Comparison of ENCODE assay signal across 8 mouse cellular contexts in the genomic region with DNA sequence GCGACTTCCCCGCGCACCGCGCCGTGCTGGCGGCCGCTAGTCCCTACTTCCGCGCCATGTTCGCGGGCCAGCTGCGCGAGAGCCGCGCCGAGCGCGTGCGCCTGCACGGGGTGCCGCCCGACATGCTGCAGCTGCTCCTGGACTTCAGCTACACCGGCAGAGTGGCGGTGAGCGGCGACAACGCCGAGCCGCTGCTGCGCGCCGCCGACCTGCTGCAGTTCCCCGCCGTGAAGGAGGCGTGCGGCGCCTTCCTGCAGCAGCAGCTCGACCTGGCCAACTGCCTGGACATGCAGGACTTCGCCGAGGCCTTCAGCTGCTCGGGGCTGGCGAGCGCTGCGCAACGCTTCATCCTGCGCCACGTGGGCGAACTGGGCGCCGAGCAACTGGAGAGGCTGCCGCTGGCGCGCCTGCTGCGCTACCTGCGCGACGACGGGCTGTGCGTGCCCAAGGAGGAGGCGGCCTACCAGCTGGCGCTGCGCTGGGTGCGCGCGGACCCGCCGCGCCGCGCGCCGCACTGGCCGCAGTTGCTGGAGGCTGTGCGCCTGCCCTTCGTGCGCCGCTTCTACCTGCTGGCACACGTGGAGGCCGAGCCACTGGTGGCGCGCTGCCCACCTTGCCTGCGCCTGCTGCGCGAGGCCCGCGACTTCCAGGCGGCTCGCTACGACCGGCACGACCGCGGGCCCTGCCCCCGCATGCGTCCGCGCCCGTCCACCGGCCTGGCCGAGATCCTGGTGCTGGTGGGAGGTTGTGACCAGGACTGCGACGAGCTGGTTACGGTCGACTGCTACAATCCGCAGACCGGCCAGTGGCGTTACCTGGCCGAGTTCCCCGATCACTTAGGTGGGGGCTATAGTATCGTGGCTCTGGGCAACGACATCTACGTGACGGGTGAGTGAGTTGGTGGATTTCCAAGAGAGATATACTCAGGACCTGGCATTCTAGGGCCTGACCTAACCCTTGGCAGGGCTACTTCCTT. TPM values are rescaled to one million over a fixed set of nuclear protein-coding genes. Genes with fewer than 3 reads are reported as not detected.
DNase-seq lines count a peak whose midpoint lies in the region; ATAC-seq and TF ChIP-seq lines count a peak whose summit lies in the region.

No protein-coding gene starts in this region.

- H3K9me3 ChIP-seq in forebrain, postnatal 0 days (ENCODE audit: low read length), result no peaks in the 10 kb centered on the region
- no peaks in the 10 kb centered on the region for H3K9me3 ChIP-seq in hindbrain, embryonic 15.5 days

- H3K4me2 ChIP-seq in forebrain, postnatal 0 days (ENCODE audit: low read depth), result peak overlapping the region; percentile 100
- peak overlapping the region; percentile 99 for H3K4me2 ChIP-seq in hindbrain, embryonic 15.5 days

- peak; percentile 86 for DNase-seq in adrenal gland, adult 2 months
- no peak for DNase-seq in adrenal gland, postnatal 4 days (ENCODE audit: low spot score in 2 of 2)
- DNase-seq in cerebellum, adult 11 months, result peak; percentile 75
- DNase-seq in forebrain, postnatal 0 days, result peak; percentile 68
- DNase-seq in left cerebral cortex, postnatal 4 days, result peak; percentile 67
- peak; percentile 54 for DNase-seq in mesoderm, embryonic 11.5 days (ENCODE audit: low read depth, low spot score)
- DNase-seq in spleen, adult 2 months (ENCODE audit: low read depth in 1 of 2, low spot score in 2 of 2), result peak in 1 of 2 experiments; percentile 31

- peak overlapping the region; percentile 58 for H3K9ac ChIP-seq in forebrain, postnatal 0 days
- H3K9ac ChIP-seq in hindbrain, embryonic 15.5 days, result peak overlapping the region; percentile 59

- peak overlapping the region; percentile 76 for H3K27ac ChIP-seq in forebrain, postnatal 0 days (ENCODE audit: low read depth, low read length)
- peak overlapping the region; percentile 80 for H3K27ac ChIP-seq in hindbrain, embryonic 15.5 days (replicated peaks)
- H3K27ac ChIP-seq in spleen, adult 2 months (ENCODE audit: insufficient read depth, low read length), result peak overlapping the region; percentile 94

- intact Hi-C loops in left cerebral cortex, postnatal 4 days (cut with DNase I), result no loop called here

- peaks cover 13% of the 10 kb centered on the region for H3K27me3 ChIP-seq in forebrain, postnatal 0 days (ENCODE audit: insufficient read depth, low read length)
- H3K27me3 ChIP-seq in hindbrain, embryonic 15.5 days, result peaks cover 23% of the 10 kb centered on the region
- H3K27me3 ChIP-seq in spleen, adult 2 months (ENCODE audit: control insufficient read depth, insufficient read depth, low read length), result no peaks in the 10 kb centered on the region

- WGBS in forebrain, postnatal 0 days, result 1% methylated on average over 114 of the region's 115 CpGs
- WGBS in hindbrain, embryonic 15.5 days, result under 1% methylated on average over 106 of the region's 115 CpGs
- under 1% methylated on average over 112 of the region's 115 CpGs for WGBS in spleen, adult 2 months

- ATAC-seq in forebrain, postnatal 0 days, result peak; percentile 81
- peak; percentile 78 for ATAC-seq in hindbrain, embryonic 15.5 days (ENCODE audit: low FRiP score, low read depth)

- no peak for TF ChIP-seq POLR2A in spleen, adult 2 months (IDR thresholded peaks at IDR 0.05; ENCODE audit: low read depth, low read length)

- H3K36me3 ChIP-seq in forebrain, postnatal 0 days (ENCODE audit: insufficient read depth), result peaks cover 5% of the 10 kb centered on the region
- H3K36me3 ChIP-seq in hindbrain, embryonic 15.5 days, result 0 out of 2 replicates have a peak, but pooled peaks cover 3% of the 10 kb centered on the region
- peaks cover 5% of the 10 kb centered on the region; the same call in 1 of the 2 replicates for H3K36me3 ChIP-seq in spleen, adult 2 months (ENCODE audit: control insufficient read depth, insufficient read depth, low read length)

- H3K4me1 ChIP-seq in forebrain, postnatal 0 days (ENCODE audit: insufficient read depth), result peaks cover 19% of the 10 kb centered on the region; the same call in 1 of the 2 replicates
- peaks cover 38% of the 10 kb centered on the region for H3K4me1 ChIP-seq in hindbrain, embryonic 15.5 days (replicated peaks)
- peaks cover 11% of the 10 kb centered on the region for H3K4me1 ChIP-seq in spleen, adult 2 months (ENCODE audit: control insufficient read depth, insufficient read depth, insufficient read length)

- no peak for TF ChIP-seq CTCF in forebrain, postnatal 0 days (IDR thresholded peaks at IDR 0.05; ENCODE audit: low read depth)
- TF ChIP-seq CTCF in spleen, adult 2 months (IDR thresholded peaks at IDR 0.05; ENCODE audit: extremely low read depth, insufficient read depth, insufficient read length, insufficient replicate concordance), result no peak

- peak overlapping the region; percentile 71 for H3K4me3 ChIP-seq in forebrain, postnatal 0 days (ENCODE audit: low read depth, low read length)
- H3K4me3 ChIP-seq in hindbrain, embryonic 15.5 days, result peak overlapping the region; percentile 69
- H3K4me3 ChIP-seq in spleen, adult 2 months (ENCODE audit: extremely low read depth, insufficient read depth, insufficient read length), result peak overlapping the region; percentile 90

RNA-seq across cellular contexts. Expression of a gene that starts 0.8 kb away (rescaled TPM):
- 10 to 100 TPM; 17.8 to 23.7 TPM for total RNA-seq in adrenal gland, adult 2 months (2021)
- 70.8 and 71.2 TPM in 2 replicates for polyA plus RNA-seq in adrenal gland, adult 2 months (2012; rRNA removed)
- total RNA-seq in adrenal gland, postnatal 4 days (2021), result 10 to 100 TPM; 18.8 to 19.3 TPM
- 5.0 and 8.1 TPM in 2 replicates for total RNA-seq in forebrain, postnatal 0 days (2014; rRNA removed)
- 2.6 and 3.4 TPM in 2 replicates for polyA plus RNA-seq in forebrain, postnatal 0 days (2015; fragmentation: Nextera tagmentation; extraction: Ambion mirVana)
- 4.7 and 5.4 TPM in 2 replicates for polyA plus RNA-seq in hindbrain, embryonic 15.5 days (2015; fragmentation: Nextera tagmentation; extraction: Ambion mirVana)
- 1 to 10 TPM; 6.6 to 7.1 TPM for total RNA-seq in left cerebral cortex, postnatal 4 days (2021)
- polyA plus RNA-seq in spleen, adult 2 months (2012; rRNA removed), result 20.1 and 28.4 TPM in 2 replicates

RNA-seq across cellular contexts. Expression of a gene that starts 13.3 kb away (rescaled TPM):
- 10 to 100 TPM; 12.1 to 14.2 TPM for total RNA-seq in adrenal gland, adult 2 months (2021)
- polyA plus RNA-seq in adrenal gland, adult 2 months (2012; rRNA removed), result 22.8 and 24.3 TPM in 2 replicates
- total RNA-seq in adrenal gland, postnatal 4 days (2021), result 10 to 100 TPM; 24.8 to 28.0 TPM
- 15.7 and 17.1 TPM in 2 replicates for total RNA-seq in forebrain, postnatal 0 days (2014; rRNA removed)
- 11.0 and 17.2 TPM in 2 replicates for polyA plus RNA-seq in forebrain, postnatal 0 days (2015; fragmentation: Nextera tagmentation; extraction: Ambion mirVana)
- polyA plus RNA-seq in hindbrain, embryonic 15.5 days (2015; fragmentation: Nextera tagmentation; extraction: Ambion mirVana), result 23.1 and 25.5 TPM in 2 replicates
- 10 to 100 TPM; 20.6 to 21.2 TPM for total RNA-seq in left cerebral cortex, postnatal 4 days (2021)
- 3.8 and 4.2 TPM in 2 replicates for polyA plus RNA-seq in spleen, adult 2 months (2012; rRNA removed)

RNA-seq across cellular contexts. Expression of a gene that starts 18.1 kb away (rescaled TPM):
- 10 to 100 TPM in 1 of 2 experiments, 1 to 10 TPM in 1; 7.9 to 10.2 TPM for total RNA-seq in adrenal gland, adult 2 months (2021)
- 9.1 and 10.5 TPM in 2 replicates for polyA plus RNA-seq in adrenal gland, adult 2 months (2012; rRNA removed)
- total RNA-seq in adrenal gland, postnatal 4 days (2021), result 10 to 100 TPM; 16.8 to 17.0 TPM
- 10.5 and 10.9 TPM in 2 replicates for total RNA-seq in forebrain, postnatal 0 days (2014; rRNA removed)
- polyA plus RNA-seq in forebrain, postnatal 0 days (2015; fragmentation: Nextera tagmentation; extraction: Ambion mirVana), result 13.5 and 14.2 TPM in 2 replicates
- polyA plus RNA-seq in hindbrain, embryonic 15.5 days (2015; fragmentation: Nextera tagmentation; extraction: Ambion mirVana), result 18.3 and 18.5 TPM in 2 replicates
- 10 to 100 TPM; 17.4 to 17.6 TPM for total RNA-seq in left cerebral cortex, postnatal 4 days (2021)
- polyA plus RNA-seq in spleen, adult 2 months (2012; rRNA removed), result 18.9 and 21.3 TPM in 2 replicates

RNA-seq across cellular contexts. Expression of a gene that starts 20.6 kb away (rescaled TPM):
- 10 to 100 TPM; 13.8 to 24.1 TPM for total RNA-seq in adrenal gland, adult 2 months (2021)
- 64.6 and 88.7 TPM in 2 replicates for polyA plus RNA-seq in adrenal gland, adult 2 months (2012; rRNA removed)
- total RNA-seq in adrenal gland, postnatal 4 days (2021), result 10 to 100 TPM; 35.6 to 41.8 TPM
- total RNA-seq in forebrain, postnatal 0 days (2014; rRNA removed), result 19.7 and 22.3 TPM in 2 replicates
- 48.8 and 52.2 TPM in 2 replicates for polyA plus RNA-seq in forebrain, postnatal 0 days (2015; fragmentation: Nextera tagmentation; extraction: Ambion mirVana)
- polyA plus RNA-seq in hindbrain, embryonic 15.5 days (2015; fragmentation: Nextera tagmentation; extraction: Ambion mirVana), result 35.7 and 36.7 TPM in 2 replicates
- 10 to 100 TPM; 29.2 to 33.0 TPM for total RNA-seq in left cerebral cortex, postnatal 4 days (2021)
- 46.2 and 53.0 TPM in 2 replicates for polyA plus RNA-seq in spleen, adult 2 months (2012; rRNA removed)

RNA-seq across cellular contexts. Expression of a gene that starts 29.0 kb away (rescaled TPM):
- total RNA-seq in adrenal gland, adult 2 months (2021), result 1 to 10 TPM in 1 of 2 experiments, not detected in 1; 1.4 TPM
- polyA plus RNA-seq in adrenal gland, adult 2 months (2012; rRNA removed), result 0.09 TPM in 1 of 2 replicates, not detected in the other
- under 1 TPM; 0.25 to 0.37 TPM for total RNA-seq in adrenal gland, postnatal 4 days (2021)
- total RNA-seq in forebrain, postnatal 0 days (2014; rRNA removed), result 0.54 and 1.00 TPM in 2 replicates
- 1.1 and 1.5 TPM in 2 replicates for polyA plus RNA-seq in forebrain, postnatal 0 days (2015; fragmentation: Nextera tagmentation; extraction: Ambion mirVana)
- 1.6 and 1.8 TPM in 2 replicates for polyA plus RNA-seq in hindbrain, embryonic 15.5 days (2015; fragmentation: Nextera tagmentation; extraction: Ambion mirVana)
- total RNA-seq in left cerebral cortex, postnatal 4 days (2021), result under 1 TPM; 0.56 to 0.83 TPM
- 0.14 and 0.15 TPM in 2 replicates for polyA plus RNA-seq in spleen, adult 2 months (2012; rRNA removed)

Comparison
In these comparisons a context has a peak if more than half of its experiments do, and no peak if none do; other contexts are left out.
1. DNase-seq: peak in adrenal gland, adult 2 months (single experiment), cerebellum, adult 11 months (single experiment), forebrain, postnatal 0 days (single experiment), left cerebral cortex, postnatal 4 days (single experiment) and mesoderm, embryonic 11.5 days (single experiment); none in adrenal gland, postnatal 4 days (0 of 2).
2. Peak in every context shown above with its lines, with median percentiles within 50 percentile points of each other: H3K27ac ChIP-seq and H3K4me3 ChIP-seq.